Mouse (Mus musculus) heart, postnatal 0 days (tissue): ENCODE measurements around the gene Med19.

Experiments
- CTCF ChIP-seq: IDR thresholded peaks from 2 replicates; pipeline ENCODE4 v1.5.1; 2016; ENCODE audit warnings: antibody characterized with exemption, control low read depth, low read depth
- EP300 ChIP-seq: IDR thresholded peaks from 2 replicates; pipeline ENCODE4 v1.6.1; 2016; ENCODE audit warnings: antibody characterized with exemption, low read depth

- TF ChIP-seq CTCF (no peak), EP300 (no peak)
Measured at GRCm38 (mm10) chr2:84725770-84726169, 47.6 kb downstream of the Med19 start.
